Mouse (Mus musculus) brain, embryonic 14.5 days (tissue): ENCODE measurements at regions not wholly inside any gene's neighbourhood (a gene's known extent, or its start where the extent isn't known, plus 50 kb on each side); places are given as distances from the start of the nearest gene placed in this dataset.

Source experiments
- DNase-seq: peaks from one replicate; pipeline ENCODE4 v3.0.0-alpha.2; 2011; ENCODE audit warnings: low read depth
- CTCF ChIP-seq: fragments of 200-500 bp; IDR thresholded peaks from 2 replicates; pipeline ENCODE4 v1.5.1; 2012; ENCODE audit warnings: inconsistent platforms, mild to moderate bottlenecking, moderate library complexity, borderline replicate concordance; ENCODE audit not compliant: insufficient read depth, insufficient read length; ENCODE audit errors: extremely low read depth
- POLR2A ChIP-seq: fragments of 200-500 bp; IDR thresholded peaks from 2 replicates; pipeline ENCODE4 v1.6.1; 2012; ENCODE audit warnings: mild to moderate bottlenecking, inconsistent platforms, borderline replicate concordance; ENCODE audit not compliant: poor library complexity, insufficient read depth, insufficient read length, severe bottlenecking; ENCODE audit errors: extremely low read depth

DNA sequence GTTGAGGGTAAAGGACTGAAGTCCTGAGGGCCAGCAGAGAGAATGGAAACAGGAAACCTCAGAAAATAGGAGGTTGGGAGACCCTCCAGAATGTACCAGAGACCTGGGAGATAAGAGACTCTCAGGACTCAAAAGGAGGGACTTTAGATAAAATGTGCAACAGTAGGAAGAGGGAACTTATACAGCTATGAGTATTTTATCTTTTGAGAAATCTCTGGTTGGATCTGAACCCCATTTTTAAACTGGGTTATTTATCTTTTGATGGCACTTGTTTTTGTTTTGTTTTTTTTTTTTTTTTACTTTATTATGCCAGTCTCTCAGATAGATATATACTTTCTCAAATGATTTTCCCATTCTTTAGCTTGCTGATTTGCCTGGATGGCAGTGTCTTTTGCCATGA, 377.1 kb upstream of the Slitrk5 start:
- TF ChIP-seq POLR2A (no peak), CTCF (no peak)
- DNase-seq: no peak

GRCm38 (mm10) chr14:111330570-111330969, 344.3 kb upstream of the Slitrk5 start:
- DNase-seq: no peak
- TF ChIP-seq POLR2A (no peak), CTCF (no peak)

DNA sequence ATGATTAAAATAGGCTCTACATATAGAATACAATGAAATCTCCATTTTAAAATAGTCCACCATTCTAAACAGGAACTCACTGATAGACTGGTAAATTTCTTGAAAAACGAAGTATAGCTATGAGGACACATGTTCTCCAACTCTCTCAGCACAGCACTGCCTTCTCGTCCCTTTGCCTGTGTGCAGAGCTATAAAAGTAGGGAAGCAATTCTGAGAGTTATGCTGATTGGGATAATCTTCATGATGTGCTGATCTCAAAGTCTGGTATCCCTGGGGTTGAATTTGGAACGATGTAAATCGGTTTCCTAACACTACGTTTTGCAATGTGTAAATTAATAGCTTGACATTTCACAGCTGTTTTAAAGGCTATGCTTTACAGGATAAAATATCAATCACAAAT, 321.4 kb upstream of the Slitrk5 start:
- DNase-seq: no peak
- TF ChIP-seq CTCF: no peak
- no peak for TF ChIP-seq POLR2A

- TF ChIP-seq CTCF (no peak), POLR2A (no peak)
- no peak for DNase-seq
Observed at GRCm38 (mm10) chr14:111396803-111397202, 278.1 kb upstream of the Slitrk5 start.

- TF ChIP-seq POLR2A (no peak), CTCF (no peak)
- peak; percentile 68 for DNase-seq
Observed at GRCm38 (mm10) chr14:111400809-111401208, 274.1 kb upstream of the Slitrk5 start.

DNA sequence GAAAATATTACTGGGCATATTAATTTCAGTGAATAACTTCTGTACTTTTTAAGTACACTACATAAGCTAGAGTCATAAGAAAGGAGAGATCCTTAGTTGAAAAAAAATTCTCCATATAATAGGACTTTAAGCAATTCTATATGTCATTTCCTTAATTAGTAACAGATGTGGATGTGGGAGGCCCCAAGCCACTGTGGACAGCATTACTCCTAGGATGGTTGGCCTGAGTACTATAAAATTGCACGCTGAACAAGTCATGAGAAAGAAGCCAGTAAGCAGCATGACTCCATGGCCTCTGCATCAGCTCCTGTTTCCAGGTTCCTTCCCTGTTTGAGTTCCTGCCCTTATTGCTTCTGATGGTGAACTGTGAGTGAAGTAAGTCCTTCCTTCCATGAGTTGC, 272.4 kb upstream of the Slitrk5 start:
- DNase-seq: no peak
- TF ChIP-seq POLR2A: no peak
- TF ChIP-seq CTCF: no peak

- no peak for TF ChIP-seq POLR2A
- no peak for TF ChIP-seq CTCF
- no peak for DNase-seq
Observed at GRCm38 (mm10) chr14:111403555-111403954, 271.3 kb upstream of the Slitrk5 start.

DNA sequence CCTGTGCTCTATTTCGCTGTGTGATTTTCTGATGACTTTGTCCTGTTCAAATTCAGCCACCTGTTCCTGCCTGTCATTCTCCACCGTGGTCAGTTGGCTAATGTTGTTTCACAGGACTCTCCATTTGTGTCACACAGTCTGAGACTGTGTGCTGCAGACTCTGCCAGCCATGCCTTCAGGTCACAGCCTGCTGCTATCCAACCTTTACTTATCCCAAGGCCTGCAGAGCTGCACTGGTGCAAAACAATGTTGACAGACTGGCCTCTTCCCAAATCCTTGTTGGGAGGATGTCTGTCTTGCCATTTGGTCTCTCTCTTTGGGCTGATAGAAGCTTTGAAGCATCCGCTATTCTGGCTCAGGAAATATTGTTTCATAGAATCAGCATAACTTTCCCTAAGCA, 261.4 kb upstream of the Slitrk5 start:
- TF ChIP-seq CTCF (no peak), POLR2A (no peak)
- DNase-seq: no peak

DNA sequence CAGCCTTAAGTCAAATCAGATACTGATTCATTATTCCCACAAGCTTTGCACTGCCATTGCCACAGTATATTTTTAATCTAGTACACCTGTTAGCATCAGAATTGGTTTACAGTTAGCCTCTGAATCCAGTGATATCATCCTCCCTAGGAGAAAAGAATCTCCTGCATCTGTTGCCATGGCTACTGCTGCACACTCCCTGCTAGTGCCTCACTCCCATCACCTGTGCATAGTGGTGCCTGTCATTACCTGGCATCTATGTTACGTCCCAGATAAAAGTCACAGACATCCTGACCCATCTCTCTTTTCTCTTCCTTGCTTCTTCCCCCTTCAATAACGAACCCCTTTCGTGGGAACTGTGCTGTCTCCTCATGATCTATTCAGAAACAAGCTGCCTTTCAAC, 256.4 kb upstream of the Slitrk5 start:
- peak; percentile 19 for DNase-seq
- TF ChIP-seq CTCF: no peak

DNA sequence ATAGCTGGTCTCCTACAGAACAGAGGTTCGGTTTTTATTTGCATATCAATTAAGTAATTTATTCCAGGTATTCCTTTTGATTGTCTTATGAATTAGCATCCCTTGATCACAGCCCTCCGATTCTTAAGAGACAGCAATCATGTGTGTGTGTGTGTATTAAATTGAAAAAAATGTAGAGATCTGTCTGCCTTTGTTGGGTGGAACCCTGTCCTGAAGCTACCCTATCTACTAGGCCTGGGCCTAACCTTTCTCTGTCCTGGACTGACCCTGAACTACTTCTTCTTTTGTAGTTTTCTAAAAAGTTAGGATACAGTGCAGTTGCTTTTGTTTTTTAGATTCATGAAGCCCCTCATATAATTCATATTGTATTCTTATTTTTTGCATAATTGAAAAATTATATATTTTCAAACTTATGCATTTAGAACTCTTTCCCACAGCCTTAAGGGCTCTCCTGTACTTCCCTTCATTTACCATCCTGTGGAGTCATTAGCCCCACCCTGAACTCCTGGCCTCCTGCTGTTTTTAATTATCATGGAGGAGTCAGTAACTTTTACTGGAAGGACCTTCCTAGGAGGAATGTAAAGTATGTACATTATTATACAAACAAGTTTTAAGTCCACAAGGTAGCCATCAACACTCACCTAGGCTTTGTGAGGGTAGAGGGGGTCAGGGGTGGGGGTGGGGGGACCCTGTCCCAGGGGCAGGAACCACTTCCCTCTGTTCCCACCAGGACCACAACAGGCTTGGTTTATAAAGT, 245.6 kb upstream of the Slitrk5 start:
- DNase-seq: no peak
- TF ChIP-seq CTCF (no peak), POLR2A (no peak)
